Mouse (Mus musculus): ENCODE measurements around the gene Olfr741.

Gene Olfr741

DNA sequence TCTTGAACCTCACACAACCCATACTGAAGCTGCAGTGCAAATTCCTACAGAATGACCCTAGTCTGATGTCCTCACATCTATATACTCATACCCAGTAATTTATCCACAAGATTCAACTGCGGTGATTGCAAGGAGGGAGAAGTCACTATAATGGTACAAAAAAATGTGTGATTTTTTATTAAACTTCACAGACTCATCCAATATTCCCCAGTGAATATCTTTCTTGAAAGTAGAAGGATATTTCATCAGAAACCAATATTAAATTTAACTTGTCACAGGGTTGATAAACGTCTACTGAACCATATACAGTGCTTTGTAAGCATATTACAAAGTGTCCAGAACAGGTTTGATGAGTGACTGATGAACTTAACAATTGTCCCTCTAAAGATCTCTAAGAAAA, at the start of gene Olfr741:
Olfr741 (plus strand) TSS at position 301 of the 400 bp plus-strand sequence.
- in situ Hi-C loops (cut with MseI, MboI) = no loop called here

DNA sequence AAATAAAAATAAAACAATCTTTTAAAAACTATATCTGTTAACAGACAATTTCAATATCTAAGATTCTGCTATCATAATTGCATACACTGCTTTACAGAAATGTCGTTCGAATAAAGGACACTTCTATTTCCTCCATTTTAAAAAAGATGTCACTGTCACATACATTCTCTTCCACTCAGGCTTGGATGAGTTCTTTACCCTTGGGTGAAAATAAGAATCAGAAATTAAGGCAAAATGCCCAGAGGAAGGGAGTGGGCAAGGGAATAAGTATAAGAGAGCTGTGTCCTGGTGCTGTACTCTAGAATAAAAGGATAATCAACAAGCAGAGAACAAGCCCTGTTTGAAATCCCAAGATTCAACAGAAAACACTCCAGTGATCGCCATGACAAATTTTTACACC, 27.3 kb upstream of the Olfr741 start, which contains the start of gene Olfr740:
Olfr740 (plus strand) TSS at position 301 of the 400 bp plus-strand sequence.
- in situ Hi-C loops (cut with MseI, MboI) = no loop called here

- in situ Hi-C loops (cut with MseI, MboI) = no loop called here
Observed at GRCm38 (mm10) chr14:50478406-50478805, 5.9 kb downstream of the Olfr741 start.

DNA sequence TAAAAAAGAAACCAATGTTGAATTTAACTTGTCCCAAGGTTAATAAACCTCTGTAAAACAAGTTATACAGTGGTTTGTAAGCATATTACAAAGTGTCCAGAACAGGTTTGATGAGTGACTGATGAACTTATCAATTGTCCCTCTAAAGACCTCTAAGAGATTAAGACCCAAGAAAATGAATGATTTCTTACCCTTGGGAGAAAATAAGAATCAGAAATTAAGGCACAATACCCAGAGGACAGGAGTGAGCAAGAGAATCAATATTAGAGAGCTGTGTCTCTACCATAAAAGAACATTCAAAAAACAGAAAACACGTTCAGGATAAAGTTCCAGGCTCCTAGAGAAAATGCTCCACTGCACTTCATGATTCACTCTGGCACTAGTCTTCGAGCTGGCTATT, 30.8 kb downstream of the Olfr741 start, which contains the start of gene Olfr742:
Olfr742 (plus strand) TSS at position 301 of the 400 bp plus-strand sequence.
- in situ Hi-C loops (cut with MseI, MboI) = no loop called here

- in situ Hi-C loops (cut with MseI, MboI) = no loop called here
Observed at GRCm38 (mm10) chr14:50521539-50521938, 49.0 kb downstream of the Olfr741 start, which contains the start of gene Olfr743. Gene Olfr743 (plus strand): TSS chr14:50521839.

Data from mouse trophoblast stem cell (cell line).